Mouse (Mus musculus) lung, postnatal 25 days (tissue): ENCODE measurements around the gene Nob1.
A peak's percentile ranks its signal among the peaks of the same experiment; 100 is the strongest.

Experiments
- DNase-seq: peaks from one replicate; pipeline ENCODE4 v3.0.0; 2022; ENCODE audit warnings: low spot score

Gene Nob1

DNA sequence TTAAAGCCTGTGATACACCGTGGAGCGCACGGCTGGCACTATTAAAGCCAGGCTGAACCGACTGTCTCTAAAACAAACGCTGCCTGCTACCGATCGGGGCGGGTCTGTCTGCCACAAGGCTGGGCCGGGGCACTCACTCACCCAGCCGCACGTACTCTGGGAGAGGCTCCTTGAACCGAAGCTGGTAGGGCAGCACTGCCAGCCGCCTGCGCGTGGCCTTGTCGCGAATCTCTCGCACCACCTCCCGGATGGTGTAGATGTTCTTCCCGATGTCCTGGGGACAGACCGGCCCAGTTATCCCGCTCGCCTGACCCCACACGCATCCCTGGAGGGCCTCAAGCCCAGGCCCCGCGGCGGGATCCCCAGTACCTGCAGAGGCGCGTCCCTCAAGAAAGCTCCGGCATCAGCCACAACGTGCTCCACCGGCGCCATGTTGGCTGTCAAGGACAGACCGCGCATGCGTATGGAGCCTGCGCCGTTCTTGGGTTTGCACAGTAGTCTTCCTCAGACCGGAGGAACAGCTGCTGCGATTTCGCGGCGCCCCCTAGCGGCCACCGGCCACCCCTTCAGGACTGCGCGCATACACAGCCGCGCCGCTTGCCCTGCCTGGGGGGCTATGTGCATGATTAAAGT lies at the start of gene Nob1:
Gene Nob1, minus strand, starts transcription at position 455 of the 633 bp plus-strand sequence.
- peak; percentile 96 for DNase-seq

DNA sequence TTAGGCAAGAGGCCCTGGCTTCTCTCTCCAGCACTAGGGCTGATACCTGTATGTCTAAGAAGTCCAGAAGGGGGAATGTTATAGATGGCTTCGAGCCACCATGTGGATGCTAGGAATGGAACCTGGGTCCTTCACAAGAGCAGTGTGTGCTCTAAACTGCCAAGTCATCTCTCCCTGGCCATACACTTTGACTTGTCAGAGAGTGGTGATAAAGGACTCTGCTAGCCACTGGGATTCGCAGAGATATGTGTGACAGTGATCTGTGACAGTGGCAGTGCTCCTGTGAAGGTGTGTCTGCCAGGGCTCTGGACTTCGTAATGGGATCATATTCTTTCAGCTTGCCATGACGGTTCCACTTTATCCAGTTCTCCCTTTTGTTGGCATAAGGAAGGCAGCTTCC lies 48.5 kb upstream of the Nob1 start:
- no peak for DNase-seq

DNA sequence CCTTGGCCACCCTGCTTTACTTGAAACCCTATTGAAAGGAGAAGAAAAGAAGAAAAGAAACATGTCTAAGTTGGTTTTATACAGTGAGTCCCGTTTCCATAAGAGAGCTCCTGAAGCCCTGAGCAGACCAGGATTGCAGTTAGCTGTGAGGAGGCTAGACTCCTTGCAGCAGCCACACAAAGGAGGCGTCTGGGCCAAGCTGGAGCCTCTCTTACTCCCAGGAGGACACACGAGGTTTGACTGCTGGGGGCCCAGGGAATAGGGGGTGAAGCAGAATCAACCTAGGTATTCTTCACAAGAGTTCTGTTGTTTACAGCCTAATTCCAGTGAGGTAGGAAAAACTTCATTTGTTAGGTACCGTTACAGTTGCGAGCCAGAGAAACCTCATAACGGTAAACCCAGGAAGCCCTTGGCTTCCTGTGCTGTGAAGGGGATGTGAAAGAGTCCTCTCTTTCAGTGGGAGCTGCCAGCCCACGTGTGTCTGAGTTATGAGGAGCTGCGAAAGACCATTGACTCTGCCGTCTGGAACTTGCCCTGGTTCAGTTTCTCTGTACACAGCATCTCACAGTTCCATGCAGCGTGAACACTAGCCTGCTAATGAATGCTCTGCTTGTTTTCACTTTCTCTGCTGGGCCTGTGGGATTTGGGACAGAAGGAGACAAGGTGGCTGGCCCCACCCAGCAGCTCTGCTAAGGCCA lies 47.7 kb upstream of the Nob1 start:
- DNase-seq = no peak

DNA sequence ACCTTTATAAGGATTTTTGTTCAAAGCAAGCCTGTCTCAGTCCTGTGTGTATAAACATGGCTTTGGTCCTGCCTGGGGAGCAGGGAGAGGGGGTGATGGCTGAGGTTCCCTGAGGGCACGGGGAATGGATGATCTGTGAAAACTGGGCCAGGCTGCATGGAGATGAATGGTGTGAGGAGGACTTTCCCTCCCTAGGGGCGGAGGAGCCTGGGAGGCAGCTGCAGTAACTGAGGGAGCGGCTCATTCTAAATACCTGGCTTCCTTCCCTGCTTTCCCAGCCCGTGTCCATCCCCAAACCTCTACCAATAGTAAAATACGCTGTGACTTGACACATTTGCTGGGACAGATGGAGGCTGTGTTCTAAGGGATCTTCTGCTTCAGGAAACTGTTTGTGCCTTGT lies 45.5 kb upstream of the Nob1 start:
- no peak for DNase-seq

DNA sequence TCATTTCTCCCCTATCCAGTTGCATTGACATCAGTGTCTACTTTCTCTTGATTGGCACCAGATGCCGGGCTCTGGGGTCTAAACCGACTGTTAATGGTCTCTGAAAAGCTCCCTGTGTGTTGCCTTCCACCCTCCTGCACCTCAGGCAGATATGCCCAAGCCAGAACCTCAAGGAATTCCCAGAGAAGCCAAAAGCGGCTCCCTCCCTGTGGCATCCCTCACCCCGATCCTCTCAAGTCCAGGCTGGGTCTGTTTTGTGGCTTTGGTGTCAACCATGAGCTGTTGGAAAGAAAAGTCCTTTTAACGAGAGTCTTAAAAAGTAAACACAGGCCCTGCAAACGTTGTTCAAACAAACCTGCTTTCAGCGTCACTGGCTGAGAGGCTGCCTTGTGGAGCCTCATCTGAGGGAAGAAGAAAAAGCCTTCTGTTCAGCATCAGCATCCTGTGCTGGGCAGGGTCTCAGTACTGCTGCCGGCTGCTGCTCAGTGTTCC lies 44.0 kb upstream of the Nob1 start:
- DNase-seq = no peak

DNA sequence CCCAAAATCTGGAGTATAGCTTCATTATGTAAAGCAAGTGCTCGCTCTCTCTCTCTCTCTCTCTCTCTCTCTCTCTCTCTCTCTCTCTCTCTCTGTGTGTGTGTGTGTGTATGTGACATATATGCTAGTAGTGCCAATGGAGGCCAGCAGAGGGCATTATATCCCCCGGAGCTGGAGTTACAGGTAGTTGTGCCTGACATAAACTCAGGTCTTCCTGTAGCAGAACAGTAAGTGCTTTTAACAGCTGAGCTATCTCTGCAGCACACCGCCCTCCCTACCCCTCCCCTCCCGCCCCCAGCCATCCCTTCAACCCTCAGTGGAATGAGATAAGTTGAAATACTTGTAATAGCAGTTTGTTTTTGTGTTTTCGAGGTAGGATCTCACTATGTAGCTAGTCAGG lies 41.8 kb upstream of the Nob1 start:
- DNase-seq = no peak

DNA sequence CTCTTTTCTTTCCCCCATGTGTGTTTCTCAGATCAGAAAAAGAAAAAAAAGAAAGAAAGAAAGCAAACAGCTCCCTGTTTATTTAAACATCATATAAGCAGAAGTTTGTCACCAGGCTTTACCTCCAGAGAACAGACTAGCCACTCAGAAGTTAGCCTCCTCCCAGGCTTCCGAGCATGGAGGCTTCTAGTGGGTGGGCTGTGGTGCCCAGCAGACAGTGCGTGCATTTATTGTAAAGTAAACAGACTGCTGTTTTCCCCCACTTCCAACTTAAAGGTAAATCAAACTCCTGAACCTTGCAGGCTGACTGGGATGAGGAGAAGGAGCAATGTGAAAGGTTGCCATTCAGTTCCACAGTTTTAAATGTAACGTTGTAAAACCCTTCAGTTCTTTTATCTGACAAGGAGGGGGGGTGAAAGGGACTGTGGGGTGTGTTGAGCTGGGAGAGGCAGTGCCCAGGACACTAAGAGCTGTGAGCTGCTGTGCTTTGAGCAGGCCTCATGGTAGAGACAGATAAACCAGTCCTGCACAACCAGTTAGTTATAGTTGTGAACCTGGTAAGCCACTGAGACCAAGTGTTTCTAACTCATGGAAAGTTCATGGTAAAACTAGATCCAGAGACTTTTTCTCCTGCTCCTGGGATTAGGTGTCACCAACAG lies 40.6 kb upstream of the Nob1 start:
- DNase-seq = no peak

DNA sequence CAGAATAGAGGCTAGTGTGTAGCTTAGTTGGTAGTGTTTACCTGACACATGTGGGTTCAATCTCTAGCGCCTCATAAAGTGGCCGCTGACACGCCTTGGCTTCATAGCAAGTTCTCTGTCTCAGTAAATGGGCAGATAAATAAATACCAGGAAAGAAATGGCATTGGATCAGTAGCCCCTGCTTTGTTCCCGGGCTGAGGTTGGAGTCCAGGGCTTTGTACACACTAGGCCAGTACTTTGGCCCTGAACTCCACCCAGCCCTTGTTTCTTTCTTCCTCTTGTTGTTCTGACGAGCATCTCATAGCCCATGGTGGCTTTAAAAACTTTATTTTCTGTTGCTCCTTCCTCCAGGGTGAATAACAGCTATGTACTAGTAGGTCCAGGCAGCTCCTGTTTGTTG lies 37.6 kb upstream of the Nob1 start:
- DNase-seq = no peak

DNA sequence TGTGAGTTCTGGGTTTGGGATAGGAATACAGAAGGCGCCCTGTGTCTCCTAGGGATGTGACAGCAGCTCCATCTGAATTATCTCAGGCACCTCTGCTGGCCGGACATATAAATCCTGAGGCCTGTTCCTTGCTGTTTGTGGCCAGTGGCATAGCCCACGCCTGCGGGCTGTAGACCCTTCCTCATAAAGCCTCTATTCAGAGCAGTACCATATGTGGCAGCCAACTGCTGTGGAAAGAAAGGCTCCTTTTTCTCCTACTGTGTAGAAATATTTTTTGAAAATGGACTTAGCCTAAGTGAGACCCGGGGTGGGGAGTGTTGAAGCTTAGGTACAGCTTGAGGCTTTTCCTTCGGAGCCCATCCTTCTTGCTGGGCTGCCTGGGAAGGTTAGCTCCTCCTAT lies 33.4 kb upstream of the Nob1 start:
- no peak for DNase-seq

DNA sequence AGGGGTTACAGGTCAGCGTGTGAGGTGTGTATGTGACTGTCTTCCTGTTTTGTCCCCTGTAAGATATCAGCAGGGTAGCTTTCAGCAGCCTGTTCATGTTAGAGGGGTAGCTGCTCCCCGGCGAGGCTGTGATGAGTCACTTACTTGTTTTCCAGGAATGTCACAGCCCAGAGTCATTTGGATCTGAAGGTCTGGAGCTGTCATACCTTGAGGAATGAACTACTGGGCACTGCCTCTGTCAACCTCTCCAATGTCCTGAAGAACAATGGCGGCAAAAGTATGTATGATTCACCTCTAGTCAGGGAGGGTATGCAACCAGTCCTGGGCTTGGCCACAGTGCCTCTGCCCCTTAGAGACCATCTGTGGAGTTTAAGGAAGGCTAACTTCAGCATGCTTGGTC lies 32.9 kb upstream of the Nob1 start:
- no peak for DNase-seq

DNA sequence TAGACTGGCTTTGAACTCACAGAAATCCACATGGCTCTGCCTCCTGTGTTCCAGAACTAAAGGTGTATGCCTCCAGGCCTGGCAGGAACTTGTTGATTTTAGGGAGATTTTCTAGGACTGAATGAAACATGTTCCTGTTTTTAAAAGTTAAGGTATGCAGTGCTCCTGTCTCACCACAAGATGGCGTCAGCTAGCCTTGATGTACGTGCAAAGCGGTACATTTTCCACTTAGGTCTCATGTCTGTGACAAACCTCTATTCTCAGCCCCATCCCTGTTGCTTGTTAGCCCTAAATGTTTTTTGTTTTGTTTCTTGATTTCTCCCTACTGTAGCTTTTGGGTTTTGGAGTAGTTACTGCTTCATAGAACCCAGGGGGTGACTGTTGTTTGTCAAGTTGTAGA lies 30.4 kb upstream of the Nob1 start:
- peak; percentile 41 for DNase-seq

DNA sequence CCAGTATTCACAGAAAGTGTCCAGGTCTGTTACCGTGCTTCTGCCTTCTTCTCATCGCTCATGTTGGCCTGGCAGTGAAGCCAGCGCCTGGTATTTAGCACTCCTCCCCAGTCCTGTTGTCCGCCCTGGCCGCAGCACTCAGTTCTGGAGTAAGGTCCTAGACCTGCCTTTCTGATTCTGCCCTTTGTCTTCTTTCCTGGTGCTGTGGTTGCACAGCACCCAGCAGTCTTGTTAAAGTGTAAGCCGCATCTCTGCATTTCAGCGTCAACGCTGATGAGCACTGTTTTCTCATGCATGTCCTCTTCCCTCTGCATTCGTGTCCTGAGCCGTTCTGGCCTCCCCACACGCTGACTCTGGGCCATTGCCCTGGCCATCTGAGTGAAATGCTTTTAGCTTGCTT lies 28.5 kb upstream of the Nob1 start:
- no peak for DNase-seq

DNA sequence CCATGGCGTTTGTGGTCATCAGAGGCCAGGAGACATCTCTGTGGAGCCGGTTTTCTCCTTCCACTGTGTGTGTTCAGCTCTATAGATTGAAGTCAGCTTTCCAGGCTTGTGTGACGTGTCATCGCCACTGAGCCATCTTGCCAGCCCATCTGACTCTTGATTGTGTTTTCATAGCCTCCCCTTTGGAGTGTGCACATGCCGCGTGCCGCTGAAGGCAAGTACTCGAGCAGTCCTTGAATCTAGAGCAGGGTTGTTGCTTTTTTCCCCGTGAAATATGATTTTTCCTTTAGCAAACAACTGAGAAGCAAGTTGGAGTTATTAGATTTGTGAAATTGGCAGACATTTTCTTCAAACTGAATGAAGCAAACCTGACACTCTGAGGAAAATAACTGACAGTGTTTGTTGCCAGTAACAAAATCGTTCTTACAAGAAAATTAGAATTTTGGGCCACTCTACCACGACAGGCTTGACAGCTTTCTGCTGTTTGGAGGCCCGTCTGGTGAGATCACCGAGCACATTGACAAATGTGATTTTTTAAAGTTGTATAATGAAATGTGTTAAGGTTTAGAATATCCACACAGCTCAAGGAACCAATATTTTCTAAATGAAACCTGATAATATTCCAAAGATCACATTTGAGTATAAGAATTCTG lies 26.7 kb upstream of the Nob1 start:
- no peak for DNase-seq

DNA sequence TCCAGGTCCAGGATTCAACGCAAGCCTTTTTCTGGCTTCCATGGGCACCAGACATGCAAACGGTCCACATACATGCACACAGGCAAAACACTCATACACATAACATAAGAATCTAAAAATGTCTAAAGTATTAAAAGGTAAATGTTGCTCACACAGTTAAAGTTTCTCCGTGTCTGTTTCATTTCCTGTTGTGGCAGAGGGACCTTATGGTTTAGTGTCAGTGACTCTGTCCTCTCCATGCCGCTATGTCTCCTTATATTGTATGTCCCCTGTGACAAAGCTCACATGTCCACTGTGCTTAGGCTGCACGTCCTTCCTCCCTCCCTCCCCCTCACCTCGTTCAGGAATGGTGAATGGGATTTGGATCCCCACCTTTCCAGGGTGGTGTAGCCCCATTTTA lies 24.8 kb upstream of the Nob1 start:
- DNase-seq = no peak

DNA sequence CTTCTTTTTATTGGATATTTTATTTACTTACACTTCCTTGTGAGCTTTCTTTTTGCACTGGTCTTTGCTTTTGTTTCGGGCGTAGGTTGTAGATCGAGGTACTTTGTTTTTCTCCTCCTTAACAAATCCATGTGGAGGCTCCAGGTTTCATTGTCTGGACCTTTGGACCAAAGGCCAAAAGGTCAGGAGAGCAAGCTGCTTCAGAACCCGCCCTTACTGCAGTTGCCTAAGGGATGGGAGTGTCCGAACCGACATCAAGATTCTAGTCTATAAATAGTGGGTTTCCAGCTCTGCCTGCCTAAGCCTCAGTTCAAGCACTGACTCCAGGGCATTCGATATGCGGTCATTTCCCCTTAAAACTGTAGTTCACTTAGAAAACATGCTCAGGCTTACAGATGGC lies 24.3 kb upstream of the Nob1 start:
- no peak for DNase-seq

DNA sequence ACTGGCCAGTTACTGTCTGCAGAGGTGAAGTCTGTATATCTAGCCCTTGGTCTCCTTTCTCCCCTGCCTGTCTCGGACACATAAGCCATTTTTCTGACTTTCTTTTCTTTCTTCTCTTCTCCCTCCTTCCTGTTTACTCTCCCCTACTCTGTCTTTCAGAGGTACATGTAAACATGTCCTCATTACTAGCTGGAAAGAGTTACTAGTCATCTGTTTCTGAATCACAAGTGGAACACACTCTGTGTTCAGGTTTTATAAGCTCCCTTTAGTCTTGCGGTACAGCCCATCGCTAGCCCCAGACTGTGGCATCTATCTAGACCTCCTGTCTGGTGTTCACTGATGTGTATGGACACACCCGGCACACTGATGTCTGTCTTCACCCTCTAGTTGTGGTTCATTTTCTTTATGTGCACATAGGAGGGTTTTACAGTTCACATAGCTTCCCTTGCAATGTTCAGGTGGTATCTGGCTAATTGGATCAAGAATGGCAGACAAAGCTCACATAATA lies 23.6 kb upstream of the Nob1 start:
- DNase-seq = no peak

DNA sequence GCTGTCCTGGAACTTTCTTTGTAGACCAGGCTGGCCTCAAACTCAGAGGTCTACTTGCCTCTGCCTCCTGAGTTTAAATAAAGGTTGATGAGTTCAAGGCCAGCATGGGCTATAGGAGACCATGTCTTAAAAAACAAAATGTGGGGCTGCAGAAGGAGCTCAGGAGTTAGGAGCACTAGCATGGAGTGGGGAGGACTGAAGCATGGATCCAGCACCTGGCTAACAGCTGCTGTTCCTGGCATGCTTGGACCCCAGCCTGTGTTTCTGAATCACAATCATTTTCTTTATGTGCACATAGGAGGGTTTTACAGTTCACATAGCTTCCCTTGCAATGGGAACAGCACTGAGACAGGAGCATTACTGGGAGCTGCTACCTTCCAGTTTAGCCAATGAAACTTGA lies 22.9 kb upstream of the Nob1 start:
- no peak for DNase-seq

DNA sequence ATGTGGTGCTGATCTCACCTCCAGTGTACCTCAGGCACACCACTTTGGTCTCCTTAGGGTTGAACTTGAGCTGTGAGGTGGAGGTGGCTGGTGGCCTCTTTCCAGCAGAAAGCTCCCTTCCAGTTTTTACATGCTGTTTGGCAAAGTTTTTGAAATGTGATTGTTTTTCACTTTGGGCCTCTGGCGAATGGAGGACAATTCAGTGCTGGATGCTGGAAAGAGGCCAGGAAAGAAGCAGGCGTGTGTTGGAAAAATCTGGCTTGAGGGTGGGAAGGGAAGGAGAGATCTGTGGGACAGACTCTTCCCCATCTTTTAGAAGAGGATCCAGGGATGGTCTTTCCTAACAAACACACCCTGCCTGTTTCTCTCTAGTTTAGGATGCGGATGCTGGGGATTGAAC lies 19.8 kb upstream of the Nob1 start:
- no peak for DNase-seq

DNA sequence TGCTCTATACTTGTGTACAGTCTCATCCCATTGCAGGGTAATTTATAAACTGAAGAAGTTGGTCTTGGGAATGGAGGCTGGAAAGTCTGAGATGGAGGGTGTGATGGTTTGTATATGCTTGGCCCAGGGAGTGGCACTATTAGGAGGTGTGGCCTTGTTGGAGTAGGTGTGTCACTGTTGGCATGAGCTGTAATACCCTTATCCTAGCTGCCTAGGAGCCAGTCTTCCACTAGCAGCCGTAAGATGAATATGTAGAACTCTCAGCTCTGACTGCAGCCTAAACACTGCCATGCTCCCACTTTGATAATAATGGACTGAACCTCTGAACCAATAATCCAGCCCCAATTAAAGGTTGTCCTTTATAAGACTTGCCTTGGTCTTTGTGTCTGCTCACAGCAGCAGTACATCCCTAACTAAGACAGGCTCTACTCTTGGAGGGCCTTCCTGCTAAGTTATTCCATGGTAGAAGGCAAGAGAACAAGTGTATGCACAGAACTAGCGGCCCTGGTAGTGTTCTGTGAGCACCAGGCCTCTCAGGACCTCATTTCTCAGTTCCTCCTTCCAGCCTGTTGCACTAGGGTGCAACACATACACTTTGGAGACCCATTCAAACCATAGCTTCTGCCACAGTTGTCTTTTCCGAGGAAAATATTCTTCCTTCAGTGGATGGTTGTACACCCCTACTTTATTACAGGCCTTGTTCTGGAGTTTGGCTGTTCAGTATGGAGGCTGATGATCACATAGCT lies 15.2 kb upstream of the Nob1 start:
- DNase-seq = no peak

DNA sequence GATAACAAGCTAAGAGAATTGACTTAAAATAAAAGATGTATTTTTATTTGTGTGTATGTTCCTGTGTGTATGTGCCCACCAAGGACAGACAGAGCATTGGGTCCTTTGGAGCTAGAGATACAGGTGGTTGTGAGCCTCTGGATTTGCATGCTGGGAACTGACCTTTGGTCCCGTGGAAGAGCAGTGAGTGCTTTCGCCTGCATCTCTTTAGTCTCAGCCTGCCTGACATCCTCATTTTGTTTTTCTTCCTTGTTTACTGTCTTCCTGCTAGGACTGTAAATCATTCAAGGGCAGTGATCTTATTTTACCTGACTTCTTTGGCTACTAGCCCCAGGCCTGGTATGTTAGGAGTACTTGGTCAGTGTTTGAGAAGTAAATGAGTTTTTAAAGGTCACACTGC lies 12.9 kb upstream of the Nob1 start:
- DNase-seq = no peak

DNA sequence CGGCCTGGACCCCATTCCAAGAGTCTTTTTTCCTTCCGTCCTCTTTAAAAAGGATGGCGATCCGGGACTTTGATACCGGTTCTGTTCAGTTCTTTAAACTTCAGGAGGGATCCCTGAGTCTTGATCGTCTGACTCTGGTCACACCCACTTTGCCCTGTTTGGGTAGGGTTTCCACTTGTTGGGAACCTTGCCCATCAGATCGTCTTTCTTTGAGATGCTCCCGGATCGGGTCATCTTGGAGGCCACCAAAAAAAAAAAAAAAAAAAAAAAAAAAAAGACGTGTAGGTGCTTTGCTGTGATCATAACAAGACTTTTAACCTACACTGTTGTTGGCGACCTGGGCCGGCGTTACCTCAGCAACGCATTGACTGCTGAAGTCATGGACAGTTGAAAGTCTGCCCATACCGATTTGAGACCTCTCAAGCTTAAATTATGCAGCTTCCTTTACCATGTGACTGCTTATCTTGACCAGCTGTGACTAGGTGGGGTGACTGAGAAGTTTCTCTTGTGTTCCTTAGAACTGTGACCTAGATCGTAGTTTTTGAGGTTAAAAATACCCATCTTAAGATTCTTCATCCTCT lies 12.1 kb upstream of the Nob1 start:
- peak; percentile 21 for DNase-seq
